Mouse (Mus musculus) ES-E14 (cell line): ENCODE data around the gene Lsm2.

Experiments
- CHD2 ChIP-seq: IDR thresholded peaks from 2 replicates; pipeline ENCODE4 v1.6.1; 2014; ENCODE audit warnings: mild to moderate bottlenecking, low read depth, low read length, inconsistent platforms
- ZC3H11A ChIP-seq: IDR thresholded peaks from 2 replicates; pipeline ENCODE4 v1.6.1; 2012; ENCODE audit warnings: low read depth, mild to moderate bottlenecking, inconsistent platforms, low read length, borderline replicate concordance

DNA sequence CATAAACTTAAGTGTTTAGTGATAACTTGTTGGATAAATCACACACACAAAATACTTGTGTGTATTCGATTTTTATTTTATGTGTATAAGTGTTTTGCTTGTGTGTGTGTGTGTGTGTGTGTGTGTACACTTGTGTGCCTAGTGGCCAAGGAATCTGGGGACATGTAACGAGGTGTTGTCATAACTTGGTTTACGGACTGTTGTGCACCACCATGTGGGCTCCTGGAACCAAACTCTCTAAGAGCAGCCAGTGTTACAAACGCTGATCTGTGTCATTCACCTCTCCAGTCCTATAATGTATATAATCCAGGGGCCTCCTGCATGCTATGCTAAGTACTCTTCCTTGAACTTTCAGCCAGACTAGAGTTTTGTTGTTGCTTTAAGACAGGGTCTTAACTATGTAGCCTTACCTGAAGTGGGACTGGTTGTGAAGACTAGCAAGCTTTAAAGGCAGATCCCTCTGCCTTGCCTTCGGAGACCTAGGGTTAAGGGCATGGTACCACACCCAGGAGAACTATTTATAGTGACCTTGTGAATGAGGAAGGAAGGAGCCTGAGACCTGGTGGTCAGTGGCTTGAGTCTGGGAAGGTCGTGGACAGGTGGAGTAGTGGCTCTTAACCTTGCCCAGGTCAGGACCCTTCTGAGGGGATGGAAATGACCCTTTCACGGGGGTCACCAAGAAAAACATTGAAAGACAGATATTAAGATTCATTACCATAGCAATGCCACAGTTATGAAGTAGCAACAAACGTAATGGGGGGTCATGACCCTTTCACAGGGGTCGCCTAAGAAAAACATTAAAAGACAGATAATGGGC lies 21.6 kb downstream of the Lsm2 start:
- no peak for TF ChIP-seq CHD2
- no peak for TF ChIP-seq ZC3H11A
